Mouse (Mus musculus) liver, adult 2 months (tissue): ENCODE data around the gene Zkscan16. TPM values are rescaled to one million over a fixed set of nuclear protein-coding genes. Genes with fewer than 3 reads are reported as not detected.

ENCODE experiments used
- DNase-seq: peaks from one replicate; pipeline ENCODE4 v3.0.0-alpha.2; 2011; ENCODE audit warnings: low read depth, low spot score; ENCODE audit errors: extremely low read depth
- H3K27ac ChIP-seq: fragments of 200-500 bp; replicated peaks from 2 replicates; pipeline ENCODE4 v1.5.1; 2012; ENCODE audit warnings: low read depth, mild to moderate bottlenecking, control low read depth, inconsistent platforms, low read length; ENCODE audit not compliant: insufficient read depth
- H3K27me3 ChIP-seq: fragments of 200-500 bp; 2 replicates; pipeline ENCODE4 v1.6.1; 2012; ENCODE audit warnings: mild to moderate bottlenecking, moderate library complexity, low read length, inconsistent platforms; ENCODE audit not compliant: control insufficient read depth, insufficient read depth
- H3K36me3 ChIP-seq: fragments of 200-500 bp; 2 replicates; pipeline ENCODE4 v1.6.1; 2012; ENCODE audit warnings: low read length, inconsistent platforms; ENCODE audit not compliant: control insufficient read depth, insufficient read depth
- H3K4me1 ChIP-seq: fragments of 200-500 bp; 2 replicates; pipeline ENCODE4 v1.6.1; 2011; ENCODE audit warnings: low read length; ENCODE audit not compliant: control insufficient read depth, insufficient read depth
- H3K4me3 ChIP-seq: fragments of 200-500 bp; 2 replicates; pipeline ENCODE4 v1.5.1; 2011; ENCODE audit warnings: low read depth, mild to moderate bottlenecking, control low read depth, low read length, moderate library complexity; ENCODE audit not compliant: insufficient read depth
- H3K79me2 ChIP-seq: fragments of 200-500 bp; 2 replicates; pipeline ENCODE4 v1.6.1; 2012; ENCODE audit warnings: inconsistent platforms, mild to moderate bottlenecking, low read length, moderate library complexity; ENCODE audit not compliant: control insufficient read depth, insufficient read depth
- H3K9ac ChIP-seq: fragments of 200-500 bp; 2 replicates; pipeline ENCODE4 v1.6.1; 2012; ENCODE audit warnings: low read depth, mild to moderate bottlenecking, control low read depth, inconsistent platforms, low read length
- CTCF ChIP-seq: fragments of 200-500 bp; IDR thresholded peaks from 2 replicates; pipeline ENCODE4 v1.5.1; 2011; ENCODE audit warnings: low read depth, low read length, control low read depth
- POLR2A ChIP-seq: fragments of 200-500 bp; IDR thresholded peaks from 2 replicates; pipeline ENCODE4 v1.6.1; 2011; ENCODE audit warnings: low read length, control low read depth; ENCODE audit not compliant: insufficient read depth; ENCODE audit errors: extremely low read depth
- WGBS: fragments of 180-500 bp; shearing (Covaris S2); methylation state at CpG from one replicate; pipeline ENCODE4 v1.1.7; 2018; 5-methylcytosine and 5-hydroxymethylcytosine counted together
- polyA plus RNA-seq: library from polyadenylated mRNA; depleted of rRNA; stranded (reverse); fragments of >200 nt; gene quantifications from 2 replicates; pipeline ENCODE4 v1.2.3, GENCODE M21; 2012; rRNA removed
- total RNA-seq: library from RNA; depleted of rRNA; stranded (reverse); fragments of >200 nt; gene quantifications from 2 replicates; pipeline ENCODE4 v1.2.3, GENCODE M21; 2014; rRNA removed

Zkscan16 gene
- total and polyA plus RNA-seq, 2 experiments: not detected

DNA sequence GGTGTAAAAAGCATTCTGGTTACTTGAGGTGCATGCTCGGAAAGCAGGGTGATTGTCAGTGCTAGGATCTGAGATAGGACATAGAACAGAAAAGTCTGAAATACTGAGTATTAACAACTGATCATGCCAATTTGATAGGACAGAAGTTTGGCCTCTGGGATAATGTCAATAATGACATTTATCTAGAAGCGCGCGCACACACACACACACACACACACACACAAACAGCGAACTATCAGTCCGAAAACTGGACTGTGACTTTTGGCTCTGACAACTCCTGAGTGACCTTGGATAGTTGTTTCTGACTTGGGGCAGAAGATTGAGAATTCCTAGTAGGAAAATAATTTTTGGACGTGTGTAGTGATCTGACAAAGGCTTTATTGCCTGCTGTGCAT is 60.4 kb downstream of the Zkscan16 start:
- no peaks in the 10 kb centered on the region for H3K27me3 ChIP-seq
- peaks cover 26% of the 10 kb centered on the region for H3K4me1 ChIP-seq
- H3K27ac ChIP-seq: peak overlapping the region; percentile 96
- 6% methylated on average over 7 of the region's 7 CpGs for WGBS
- no peak for TF ChIP-seq POLR2A
- TF ChIP-seq CTCF: no peak
- no peaks in the 10 kb centered on the region for H3K36me3 ChIP-seq
- H3K4me3 ChIP-seq: peak overlapping the region; percentile 62
- H3K79me2 ChIP-seq: peaks cover 26% of the 10 kb centered on the region; the same call in 1 of the 2 replicates
- peak; percentile 94 for DNase-seq
- H3K9ac ChIP-seq: peak overlapping the region; percentile 97

- H3K4me1 ChIP-seq: peaks cover 36% of the 10 kb centered on the region
- H3K27me3 ChIP-seq: no peaks in the 10 kb centered on the region
- DNase-seq: no peak
- H3K79me2 ChIP-seq: peaks cover 40% of the 10 kb centered on the region
- H3K27ac ChIP-seq: no peak overlapping the region
- 40% methylated on average over 8 of the region's 8 CpGs for WGBS
- no peak overlapping the region for H3K9ac ChIP-seq
- no peak overlapping the region for H3K4me3 ChIP-seq
- TF ChIP-seq CTCF (no peak), POLR2A (no peak)
- no peaks in the 10 kb centered on the region for H3K36me3 ChIP-seq
Measured at GRCm38 (mm10) chr4:59006211-59006610, 62.8 kb downstream of the Zkscan16 start.

DNA sequence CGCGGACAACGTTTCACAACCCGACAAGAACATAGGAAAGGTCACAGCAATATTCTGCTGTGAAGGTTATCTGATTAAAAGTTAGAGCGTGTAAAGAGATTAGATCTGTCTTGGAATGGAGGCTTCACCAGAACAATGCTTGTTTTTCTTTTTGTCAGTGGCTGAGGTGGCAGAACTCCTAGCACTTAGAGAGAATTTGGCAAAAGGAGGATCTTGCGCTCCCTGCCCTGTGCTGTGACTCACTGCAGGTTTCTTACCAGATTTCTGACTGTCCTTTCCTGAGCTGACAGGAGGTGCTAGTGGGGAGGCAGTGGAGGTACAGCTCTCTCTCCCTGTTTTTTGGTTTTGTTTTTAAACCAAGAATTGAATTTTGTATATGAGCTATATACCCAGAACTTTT is 63.6 kb downstream of the Zkscan16 start:
- Histone ChIP-seq H3K79me2 (peaks cover 43% of the 10 kb centered on the region), H3K27me3 (no peaks in the 10 kb centered on the region), H3K9ac (no peak overlapping the region; the same call in 1 of the 2 replicates), H3K36me3 (no peaks in the 10 kb centered on the region), H3K4me3 (no peak overlapping the region), H3K27ac (no peak overlapping the region), H3K4me1 (peaks cover 40% of the 10 kb centered on the region)
- TF ChIP-seq POLR2A: no peak
- no peak for TF ChIP-seq CTCF
- DNase-seq: peak; percentile 37
- WGBS: 32% methylated on average over 6 of the region's 6 CpGs

Other genes with a start within 250 kb of the Zkscan16 start
- gene Olfr267, start 155.9 kb upstream of the Zkscan16 start, total RNA-seq: 0.07 TPM in 1 of 2 replicates, not detected in the other
- gene Olfr267, start 155.9 kb upstream of the Zkscan16 start, polyA plus RNA-seq: not detected in 2 replicates
- gene Ecpas, start 30.9 kb upstream of the Zkscan16 start, total RNA-seq: 53.3 and 56.9 TPM in 2 replicates
- gene Ecpas, start 30.9 kb upstream of the Zkscan16 start, polyA plus RNA-seq: 10.8 and 12.2 TPM in 2 replicates
- gene Ptgr1, start 43.5 kb downstream of the Zkscan16 start, total RNA-seq: 3.2 and 4.1 TPM in 2 replicates
- 0.76 and 1.4 TPM in 2 replicates for gene Ptgr1, start 43.5 kb downstream of the Zkscan16 start, polyA plus RNA-seq
- gene Dnajc25, start 51.4 kb downstream of the Zkscan16 start, total RNA-seq: 10.8 and 11.8 TPM in 2 replicates
- gene Dnajc25, start 51.4 kb downstream of the Zkscan16 start, polyA plus RNA-seq: 7.5 and 7.9 TPM in 2 replicates
- 0.60 TPM in 1 of 2 replicates, not detected in the other for gene Gm20503, start 59.6 kb downstream of the Zkscan16 start, total RNA-seq
- not detected in 2 replicates for gene Gm20503, start 59.6 kb downstream of the Zkscan16 start, polyA plus RNA-seq
- gene Gng10, start 91.5 kb downstream of the Zkscan16 start, total RNA-seq: 10.1 and 14.7 TPM in 2 replicates
- gene Gng10, start 91.5 kb downstream of the Zkscan16 start, polyA plus RNA-seq: 5.5 and 6.0 TPM in 2 replicates
- gene AI481877, start 195.4 kb downstream of the Zkscan16 start, total RNA-seq: not detected in 2 replicates
- not detected in 2 replicates for gene AI481877, start 195.4 kb downstream of the Zkscan16 start, polyA plus RNA-seq
- 17.1 and 23.0 TPM in 2 replicates for gene Ugcg, start 245.6 kb downstream of the Zkscan16 start, total RNA-seq
- 13.9 and 25.4 TPM in 2 replicates for gene Ugcg, start 245.6 kb downstream of the Zkscan16 start, polyA plus RNA-seq